Mouse (Mus musculus): ENCODE measurements at regions not wholly inside any gene's neighbourhood (a gene's known extent, or its start where the extent isn't known, plus 50 kb on each side); places are given as distances from the start of the nearest gene placed in this dataset.
A peak's percentile ranks its signal among the peaks of the same experiment; 100 is the strongest.

- DNase-seq (ENCODE audit: low spot score in 2 of 2), result no peak
These were observed 175.6 kb downstream of the Rnf144b start for GRCm38 (mm10) chr13:47298010-47298409.

GRCm38 (mm10) chr13:47300486-47300885 is 178.0 kb downstream of the Rnf144b start:
- DNase-seq (ENCODE audit: low spot score in 2 of 2), result no peak

GRCm38 (mm10) chr13:47301070-47301469 is 178.6 kb downstream of the Rnf144b start:
- DNase-seq (ENCODE audit: low spot score in 2 of 2), result no peak

- DNase-seq (ENCODE audit: low spot score in 2 of 2), result no peak
These were observed 187.0 kb downstream of the Rnf144b start for GRCm38 (mm10) chr13:47309492-47309891.

GRCm38 (mm10) chr13:47310751-47311202 is 188.3 kb downstream of the Rnf144b start:
- no peak for DNase-seq (ENCODE audit: low spot score in 2 of 2)

- DNase-seq (ENCODE audit: low spot score in 2 of 2), result no peak
These were observed 197.1 kb downstream of the Rnf144b start for GRCm38 (mm10) chr13:47319549-47319948.

GRCm38 (mm10) chr13:47321876-47322275 is 199.4 kb downstream of the Rnf144b start:
- no peak for DNase-seq (ENCODE audit: low spot score in 2 of 2)

GRCm38 (mm10) chr13:47335996-47336684 is 213.7 kb downstream of the Rnf144b start:
- no peak for DNase-seq (ENCODE audit: low spot score in 2 of 2)

- no peak for DNase-seq (ENCODE audit: low spot score in 2 of 2)
These were observed 214.5 kb downstream of the Rnf144b start for GRCm38 (mm10) chr13:47336865-47337441.

GRCm38 (mm10) chr13:47339411-47339810 is 217.0 kb downstream of the Rnf144b start:
- no peak for DNase-seq (ENCODE audit: low spot score in 2 of 2)

GRCm38 (mm10) chr13:47342361-47342760 is 219.9 kb downstream of the Rnf144b start:
- DNase-seq (ENCODE audit: low spot score in 2 of 2), result no peak

- DNase-seq (ENCODE audit: low spot score in 2 of 2), result no peak
These were observed 223.1 kb downstream of the Rnf144b start for GRCm38 (mm10) chr13:47345576-47345975.

- no peak for DNase-seq (ENCODE audit: low spot score in 2 of 2)
These were observed 225.4 kb downstream of the Rnf144b start for GRCm38 (mm10) chr13:47347835-47348234.

- DNase-seq (ENCODE audit: low spot score in 2 of 2), result peak in 1 of 2 experiments; percentile 42
These were observed 226.2 kb downstream of the Rnf144b start for GRCm38 (mm10) chr13:47348517-47349145.

- DNase-seq (ENCODE audit: low spot score in 2 of 2), result no peak
These were observed 232.0 kb downstream of the Rnf144b start for GRCm38 (mm10) chr13:47354446-47354845.

- no peak for DNase-seq (ENCODE audit: low spot score in 2 of 2)
These were observed 232.7 kb downstream of the Rnf144b start for GRCm38 (mm10) chr13:47355169-47355568.

- no peak for DNase-seq (ENCODE audit: low spot score in 2 of 2)
These were observed 236.5 kb downstream of the Rnf144b start for GRCm38 (mm10) chr13:47358986-47359385.

- DNase-seq (ENCODE audit: low spot score in 2 of 2), result no peak
These were observed 243.3 kb downstream of the Rnf144b start for GRCm38 (mm10) chr13:47365776-47366175.

- DNase-seq (ENCODE audit: low spot score in 2 of 2), result no peak
These were observed 245.8 kb downstream of the Rnf144b start for GRCm38 (mm10) chr13:47368041-47368823.

- DNase-seq (ENCODE audit: low spot score in 2 of 2), result no peak
These were observed 252.1 kb downstream of the Rnf144b start for GRCm38 (mm10) chr13:47374583-47374982.

- no peak for DNase-seq (ENCODE audit: low spot score in 2 of 2)
These were observed 268.6 kb downstream of the Rnf144b start for GRCm38 (mm10) chr13:47391023-47391422.

- no peak for DNase-seq (ENCODE audit: low spot score in 2 of 2)
These were observed 275.4 kb downstream of the Rnf144b start for GRCm38 (mm10) chr13:47397726-47398350.

Measured in spleen, postnatal 10 days (tissue).